Mouse (Mus musculus): Measurements from ENCODE around the gene H2-K1.

DNA sequence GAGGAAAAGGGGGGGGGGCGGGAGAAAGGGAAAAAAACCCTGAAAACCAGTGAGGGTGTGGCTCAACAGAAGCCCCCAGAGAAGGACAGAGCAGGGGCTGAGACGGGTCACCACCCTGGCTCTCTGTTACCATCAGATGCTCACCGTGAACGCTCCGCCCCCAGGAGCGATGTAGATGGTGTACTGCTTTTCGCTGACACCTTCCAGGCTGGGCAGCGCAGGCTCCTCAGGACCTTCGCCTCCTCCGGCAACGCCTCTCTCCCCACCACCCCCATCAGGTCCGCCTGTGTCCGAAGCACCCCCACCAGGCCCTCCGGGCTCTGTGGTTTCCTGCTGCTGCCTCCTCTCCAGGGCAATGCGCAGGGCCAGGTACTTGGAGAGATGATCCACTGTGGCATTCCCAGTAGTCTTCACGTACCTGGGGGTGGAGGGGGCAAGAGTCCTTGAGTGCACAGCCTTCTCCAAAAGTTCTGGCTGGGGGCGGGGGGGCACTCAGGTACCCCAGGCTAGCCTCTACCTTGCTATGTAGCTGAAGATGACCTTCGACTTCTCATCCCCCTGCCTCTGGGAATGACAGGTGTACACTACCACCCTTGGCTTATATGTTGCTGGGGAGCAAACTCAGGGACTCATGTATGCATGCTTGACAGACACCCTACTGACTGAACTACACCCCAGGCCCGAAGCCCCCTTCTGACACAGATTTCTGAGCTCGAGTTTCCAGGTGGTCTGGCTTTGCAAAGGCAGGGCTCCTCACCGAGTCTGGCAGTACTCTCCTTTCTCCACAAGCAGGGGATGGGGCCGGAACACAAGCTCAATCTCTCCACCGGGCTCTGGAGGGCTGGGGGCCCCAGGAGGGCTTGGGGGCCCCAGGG, 21.6 kb upstream of the H2-K1 start:
- TF ChIP-seq POLR2A (IDR thresholded peaks at IDR 0.05; ENCODE audit: extremely low read depth, insufficient read depth, low read length), result no peak
- TF ChIP-seq CTCF (IDR thresholded peaks at IDR 0.05; ENCODE audit: extremely low read depth, insufficient read depth, low read length), result no peak
